Mouse (Mus musculus) ES-E14 (cell line): ENCODE measurements around the gene Chd9.

Experiments
- CHD2 ChIP-seq: IDR thresholded peaks from 2 replicates; pipeline ENCODE4 v1.6.1; 2014; ENCODE audit warnings: mild to moderate bottlenecking, low read depth, low read length, inconsistent platforms
- HCFC1 ChIP-seq: IDR thresholded peaks from 2 replicates; pipeline ENCODE4 v1.6.1; 2012; ENCODE audit warnings: low read length, inconsistent platforms, borderline replicate concordance; ENCODE audit not compliant: insufficient read depth
- MAFK ChIP-seq: IDR thresholded peaks from 2 replicates; pipeline ENCODE4 v1.6.1; 2014; ENCODE audit warnings: mild to moderate bottlenecking, low read depth, low read length, inconsistent platforms; ENCODE audit not compliant: insufficient read depth
- ZC3H11A ChIP-seq: IDR thresholded peaks from 2 replicates; pipeline ENCODE4 v1.6.1; 2012; ENCODE audit warnings: low read depth, mild to moderate bottlenecking, inconsistent platforms, low read length, borderline replicate concordance

DNA sequence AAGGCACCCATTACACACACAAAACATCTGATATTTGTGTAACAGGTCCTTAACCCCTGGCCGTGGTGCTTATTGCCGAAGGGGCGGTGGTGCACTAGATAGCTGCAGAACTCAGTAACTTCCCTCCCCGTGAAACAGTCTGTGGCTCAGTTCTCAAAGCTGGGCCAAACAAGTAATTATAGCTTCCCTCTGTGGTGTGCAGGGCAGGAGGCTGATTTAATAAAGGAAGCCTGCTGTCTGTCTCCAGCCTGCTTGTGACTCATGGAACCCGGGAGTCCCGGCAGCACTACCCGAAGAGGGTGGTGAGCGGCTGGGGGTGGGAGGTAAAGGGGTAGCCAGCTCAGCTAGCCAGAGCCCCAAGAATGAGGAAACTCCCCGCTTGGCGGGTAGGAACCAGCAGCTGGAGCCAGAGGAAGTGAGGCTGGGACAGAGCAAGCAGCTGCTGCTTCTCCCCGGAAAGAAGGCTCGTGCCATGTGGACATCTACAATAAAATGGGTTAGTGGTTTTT is 48.1 kb downstream of the Chd9 start:
- TF ChIP-seq MAFK (no peak), CHD2 (no peak), ZC3H11A (no peak), HCFC1 (no peak)
